In the genomic region with DNA sequence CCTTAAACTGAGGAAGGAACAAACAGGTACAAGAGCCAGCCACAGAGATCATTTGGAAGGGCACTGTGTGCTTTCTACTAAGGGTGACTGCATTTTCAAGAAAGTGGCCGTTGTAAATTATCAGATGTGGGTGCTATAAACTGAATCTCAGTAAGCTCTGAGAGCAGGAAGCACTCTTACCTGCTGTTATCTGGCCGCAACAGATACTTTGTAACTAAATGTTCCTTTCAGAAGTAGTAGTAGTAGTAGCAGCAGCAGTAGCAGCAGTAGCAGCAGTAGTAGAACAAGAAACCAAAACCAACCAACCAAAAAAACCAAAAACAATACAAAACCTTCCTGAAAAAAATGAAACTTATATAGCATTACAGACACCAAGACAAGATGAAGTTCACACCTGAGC, we compare ENCODE assay signal across 24 mouse cellular contexts.
"Had no signal": no experiment of that assay in that cellular context is flagged by ENCODE, and none has a peak within 500 bp of the region (broad histone marks: within the 10 kb centered on the region; RNA-seq: fewer than 3 reads in every experiment).

No protein-coding gene starts in this region.

- H3K27ac ChIP-seq: heart, adult 2 months; heart, embryonic 15.5 days; hindbrain, embryonic 12.5 days; hindbrain, embryonic 14.5 days; kidney, embryonic 15.5 days; kidney, postnatal 0 days had no signal

- H3K4me3 ChIP-seq: heart, adult 2 months; heart, embryonic 13.5 days; heart, embryonic 15.5 days; hindbrain, embryonic 12.5 days; kidney, embryonic 15.5 days; limb, embryonic 12.5 days had no signal

- H3K27me3 ChIP-seq: heart, embryonic 13.5 days; heart, embryonic 15.5 days; hindbrain, embryonic 12.5 days; kidney, embryonic 15.5 days; limb, embryonic 12.5 days had no signal

- H3K9me3 ChIP-seq: heart, embryonic 13.5 days; heart, embryonic 15.5 days; hindbrain, embryonic 12.5 days; kidney, embryonic 15.5 days; limb, embryonic 12.5 days had no signal

- ATAC-seq: forebrain, embryonic 16.5 days; hindbrain, embryonic 16.5 days; intestine, embryonic 16.5 days had no signal

- H3K4me2 ChIP-seq: heart, embryonic 11.5 days; heart, embryonic 13.5 days; heart, embryonic 15.5 days; hindbrain, embryonic 12.5 days; hindbrain, embryonic 14.5 days; kidney, embryonic 15.5 days; limb, embryonic 12.5 days had no signal

- H3K9ac ChIP-seq: heart, embryonic 13.5 days; heart, embryonic 15.5 days; hindbrain, embryonic 12.5 days; hindbrain, embryonic 14.5 days; kidney, embryonic 15.5 days; limb, embryonic 12.5 days had no signal

- DNase-seq: gastrocnemius, postnatal 14 days; gastrocnemius, postnatal 36 days; heart, adult 2 months; heart, postnatal 14 days; heart, postnatal 36 days; kidney, adult 11 months; kidney, adult 2 months; kidney, adult 9 months; kidney, postnatal 14 days; kidney, postnatal 36 days; layer of hippocampus, adult 9-11 months; layer of hippocampus, postnatal 36 days; left cerebral cortex, postnatal 4 days had no signal

- H3K4me1 ChIP-seq: hindbrain, embryonic 12.5 days; kidney, embryonic 15.5 days had no signal

- H3K36me3 ChIP-seq: heart, embryonic 15.5 days had no signal
